In genomic region chr3:31871461-31871860, GRCm38 (mm10) we compare ENCODE assay signal across 28 mouse cellular contexts. TPM values are rescaled to one million over a fixed set of nuclear protein-coding genes. Genes with fewer than 3 reads are reported as not detected.
DNase-seq lines count a peak whose midpoint lies in the region; TF ChIP-seq lines count a peak whose summit lies in the region.
"Had no signal": no experiment of that assay in that cellular context is flagged by ENCODE, and none has a peak within 500 bp of the region (broad histone marks: within the 10 kb centered on the region; RNA-seq: fewer than 3 reads in every experiment).

No protein-coding gene starts in this region.

- H3K4me3 ChIP-seq in CH12.LX (replicated peaks in 1 of 3; ENCODE audit: low read depth in 2 of 3, low read length in 2 of 3, poor library complexity in 1 of 3), result no peak overlapping the region
- H3K4me3 ChIP-seq: forebrain, embryonic 10.5 days; hindbrain, embryonic 13.5 days; limb, embryonic 12.5 days; midbrain, embryonic 10.5 days; myocyte; neural tube, embryonic 13.5 days had no signal

- no peaks in the 10 kb centered on the region for H3K79me2 ChIP-seq in CH12.LX (replicated peaks; ENCODE audit: control insufficient read depth, extremely low read depth, insufficient read depth, poor library complexity, severe bottlenecking)

- no peak for TF ChIP-seq EP300 in CH12.LX (IDR thresholded peaks at IDR 0.05; ENCODE audit: low read length)

- H3K27me3 ChIP-seq in CH12.LX (replicated peaks), result no peaks in the 10 kb centered on the region
- H3K27me3 ChIP-seq: hindbrain, embryonic 13.5 days; limb, embryonic 12.5 days; neural tube, embryonic 13.5 days had no signal

- in situ Hi-C loops in CH12.LX (cut with MboI; ENCODE audit: low pct_ligation_motif_present, low pct_unique_long_range_greater_than_20kb, low sequenced_read_pairs), result no loop called here

- intact Hi-C loops in left cerebral cortex, postnatal 25 days (cut with DNase I), result no loop called here
- intact Hi-C loops in gastrocnemius, postnatal 36 days (cut with DNase I), result no loop called here

- dilution Hi-C loops in CH12.LX (cut with MboI; ENCODE audit: extremely low pct_ligation_motif_present, extremely low pct_unique_long_range_greater_than_20kb, low sequenced_read_pairs), result no loop called here

- no peak for TF ChIP-seq CTCF in CH12.LX (conservative IDR thresholded peaks at IDR 0.05 in 1 of 2, IDR thresholded peaks at IDR 0.05 in 1 of 2; ENCODE audit: low read depth in 2 of 2, low read length in 2 of 2)

- peaks cover 0 to 13% of the 10 kb centered on the region in 2 experiments; a peak in 2 of 4 replicates for H3K4me1 ChIP-seq in CH12.LX (ENCODE audit: control insufficient read depth in 1 of 2, insufficient read depth in 2 of 2)
- H3K4me1 ChIP-seq: forebrain, embryonic 10.5 days; hindbrain, embryonic 13.5 days; limb, embryonic 12.5 days; midbrain, embryonic 10.5 days; neural tube, embryonic 13.5 days had no signal

- no peak for TF ChIP-seq POLR2A in CH12.LX (IDR thresholded peaks at IDR 0.05; ENCODE audit: low read depth, low read length)

- peak; percentile 11 to 54 for DNase-seq in frontal cortex, adult 2 months (ENCODE audit: extremely low spot score in 1 of 2, low spot score in 1 of 2)
- DNase-seq in frontal cortex, postnatal 14 days (ENCODE audit: low spot score in 2 of 2), result no peak
- DNase-seq in layer of hippocampus, adult 8-10 months (ENCODE audit: low spot score in 2 of 2), result peak; percentile 7 to 9
- DNase-seq in layer of hippocampus, postnatal 10 days (ENCODE audit: low spot score in 2 of 2), result no peak
- peak; percentile 3 for DNase-seq in CH12.LX (ENCODE audit: extremely low read depth)
- peak; percentile 24 to 64 for DNase-seq in left cerebral cortex, postnatal 25 days (ENCODE audit: low spot score in 2 of 2)
- DNase-seq in gastrocnemius, postnatal 36 days, result no peak
- DNase-seq in spleen, postnatal 4 days (ENCODE audit: low spot score in 2 of 2), result no peak
- DNase-seq: adrenal gland, postnatal 25 days; cerebellum, adult 11 months; cerebellum, postnatal 10 days; kidney, adult 11 months; kidney, postnatal 4 days; liver, postnatal 0 days; retina, postnatal 1 day; thymus, adult 18-20 months; thymus, postnatal 36 days had no signal

- no peak overlapping the region for H3K9ac ChIP-seq in CH12.LX (ENCODE audit: insufficient read depth, low read depth)
- H3K9ac ChIP-seq: hindbrain, embryonic 13.5 days; limb, embryonic 12.5 days; liver, postnatal 0 days; neural tube, embryonic 13.5 days had no signal

- no peak for TF ChIP-seq RAD21 in CH12.LX (IDR thresholded peaks at IDR 0.05; ENCODE audit: low read depth, low read length)

- H3K9me3 ChIP-seq in CH12.LX (replicated peaks; ENCODE audit: low read length), result no peaks in the 10 kb centered on the region
- H3K9me3 ChIP-seq: forebrain, embryonic 10.5 days; hindbrain, embryonic 13.5 days; limb, embryonic 12.5 days; midbrain, embryonic 10.5 days; neural tube, embryonic 13.5 days had no signal

- no peaks in the 10 kb centered on the region for H3K36me3 ChIP-seq in CH12.LX (replicated peaks in 1 of 2; ENCODE audit: control insufficient read depth in 1 of 2, insufficient read depth in 1 of 2, low read length in 1 of 2)
- H3K36me3 ChIP-seq: forebrain, embryonic 10.5 days; hindbrain, embryonic 13.5 days; limb, embryonic 12.5 days; midbrain, embryonic 10.5 days; neural tube, embryonic 13.5 days had no signal

- no peak overlapping the region for H3K27ac ChIP-seq in CH12.LX (ENCODE audit: insufficient read depth, low read depth)
- H3K27ac ChIP-seq: forebrain, embryonic 10.5 days; hindbrain, embryonic 13.5 days; limb, embryonic 12.5 days; macrophage; midbrain, embryonic 10.5 days; neural tube, embryonic 13.5 days had no signal

- no peak overlapping the region for H3K4me2 ChIP-seq in CH12.LX (ENCODE audit: insufficient read depth, low read depth, poor library complexity, severe bottlenecking)
- H3K4me2 ChIP-seq: hindbrain, embryonic 13.5 days; limb, embryonic 12.5 days; liver, embryonic 11.5 days; neural tube, embryonic 13.5 days had no signal

TF ChIP-seq in CH12.LX, 34 proteins besides CTCF, POLR2A, EP300 and RAD21:
- TF ChIP-seq MAZ (IDR thresholded peaks at IDR 0.05; ENCODE audit: low read depth, low read length) (no peak), KAT2A (IDR thresholded peaks at IDR 0.05; ENCODE audit: insufficient replicate concordance, low read length) (no peak), POLR2AphosphoS2 (IDR thresholded peaks at IDR 0.05; ENCODE audit: low read depth, low read length) (no peak), BHLHE40 (IDR thresholded peaks at IDR 0.05; ENCODE audit: low read depth, low read length) (no peak), PAX5 (IDR thresholded peaks at IDR 0.05; ENCODE audit: low read length) (no peak), SIN3A (IDR thresholded peaks at IDR 0.05; ENCODE audit: low read length) (no peak), NRF1 (IDR thresholded peaks at IDR 0.05; ENCODE audit: low read depth, low read length) (no peak)

RNA-seq across cellular contexts. Expression of gene Kcnmb2, which starts 30.8 kb away (rescaled TPM):
- 1.6 and 1.7 TPM in 2 replicates for polyA plus RNA-seq in frontal cortex, adult 2 months (2012; rRNA removed)
- total RNA-seq in layer of hippocampus, adult 8-10 months (2022), result 10 to 100 TPM; 10.2 to 13.2 (median 10.5) TPM
- total RNA-seq in layer of hippocampus, postnatal 10 days (2021), result 1 to 10 TPM; 5.8 to 7.9 TPM
- total RNA-seq in CH12.LX (2012; rRNA removed) (not detected in 2 replicates), CH12.LX (2014; rRNA removed) (not detected in 2 replicates)
- not detected in 2 replicates for polyA plus RNA-seq in CH12.LX (2012; ENCODE audit: insufficient read length, low read depth)
- total RNA-seq in left cerebral cortex, postnatal 25 days (2021), result 1 to 10 TPM; 4.7 to 6.2 TPM
- under 1 TPM; 0.15 to 0.28 TPM for total RNA-seq in gastrocnemius, postnatal 36 days (2021)
- total RNA-seq: granulocyte monocyte progenitor cell, adult 5-6 weeks; heart, postnatal 25 days had no signal
- polyA plus RNA-seq: macrophage; myocyte; spleen, adult 2 months had no signal

Comparison
In these comparisons a context has a peak if more than half of its experiments do, and no peak if none do; other contexts are left out.
1. DNase-seq: peak in frontal cortex, adult 2 months (2 of 2), layer of hippocampus, adult 8-10 months (2 of 2), CH12.LX (single experiment) and left cerebral cortex, postnatal 25 days (2 of 2); none in frontal cortex, postnatal 14 days (0 of 2), layer of hippocampus, postnatal 10 days (0 of 2), gastrocnemius, postnatal 36 days (0 of 2) and spleen, postnatal 4 days (0 of 2).
2. RNA of gene Kcnmb2, which starts 30.8 kb away (total RNA-seq): 10.2 to 13.2 TPM in layer of hippocampus, adult 8-10 months, 5.8 to 7.9 TPM in layer of hippocampus, postnatal 10 days and 4.7 to 6.2 TPM in left cerebral cortex, postnatal 25 days; 0.15 to 0.28 TPM in gastrocnemius, postnatal 36 days and not detected in CH12.LX; every median in the first group is over 4 times any median in the second.